Mouse (Mus musculus) erythroblast, embryonic 14.5 days (primary cell): ENCODE data around the gene Prkn.

ENCODE experiments used
- GATA1 ChIP-seq: IDR thresholded peaks from 2 replicates; pipeline ENCODE4 v1.6.1; 2012; ENCODE audit warnings: low read length, inconsistent platforms, mixed read lengths
- TAL1 ChIP-seq: IDR thresholded peaks from 3 replicates; pipeline ENCODE4 v1.6.1; 2012; ENCODE audit warnings: low read length, inconsistent platforms, mixed read lengths

- TF ChIP-seq TAL1 (no peak), GATA1 (no peak)
These were observed 582 bp downstream of the Prkn start for GRCm38 (mm10) chr17:10840731-10841201.
